In genomic region chr4:95865251-95865650, GRCm38 (mm10) we compare ENCODE assay signal across 18 mouse cellular contexts.
DNase-seq lines count a peak whose midpoint lies in the region.
"Had no signal": no experiment of that assay in that cellular context is flagged by ENCODE, and none has a peak within 500 bp of the region (broad histone marks: within the 10 kb centered on the region; RNA-seq: fewer than 3 reads in every experiment).

No protein-coding gene starts in this region.

- peak; percentile 55 to 82 for DNase-seq in adrenal gland, adult (ENCODE audit: inconsistent age in 2 of 2, low spot score in 1 of 2)
- no peak for DNase-seq in adrenal gland, adult 8-10 months
- DNase-seq in heart, adult 11 months, result peak; percentile 77
- DNase-seq in heart, postnatal 14 days, result no peak
- peak; percentile 18 for DNase-seq in adrenal gland, postnatal 14 days
- DNase-seq in neural tube, embryonic 10.5 days (ENCODE audit: extremely low spot score, low spot score), result no peak
- no peak for DNase-seq in cerebellum, adult 11 months
- DNase-seq in spleen, adult 12 weeks (ENCODE audit: low spot score), result no peak
- DNase-seq: cerebellum, adult 8-10 months; gastrocnemius, postnatal 10 days; heart, postnatal 36 days; kidney, adult 2 months; kidney, postnatal 4 days; lung, embryonic 14.5 days; lung, postnatal 14 days; right cerebral cortex, adult 18-20 months; thymus, adult 2 months; thymus, postnatal 36 days had no signal

- intact Hi-C loops in heart, postnatal 14 days (cut with DNase I), result loop anchor here (5.0 kb wide), 2 partner anchors 703 to 818 kb away; no protein-coding TSS in a partner anchor

Comparison
In these comparisons a context has a peak if more than half of its experiments do, and no peak if none do; other contexts are left out.
1. DNase-seq: peak in adrenal gland, adult (2 of 2), heart, adult 11 months (single experiment) and adrenal gland, postnatal 14 days (single experiment); none in adrenal gland, adult 8-10 months (single experiment), heart, postnatal 14 days (0 of 2), neural tube, embryonic 10.5 days (single experiment), cerebellum, adult 11 months (single experiment) and spleen, adult 12 weeks (single experiment).